Mouse (Mus musculus): Measurements from ENCODE around the gene Gm9958. TPM values are rescaled to one million over a fixed set of nuclear protein-coding genes. Genes with fewer than 3 reads are reported as not detected.
A peak's percentile ranks its signal among the peaks of the same experiment; 100 is the strongest.

Gene Gm9958
- polyA plus RNA-seq, 1 experiment from 2014 or later = 3.8 TPM

- Histone ChIP-seq H3K27ac (replicated peaks) (peak overlapping the region; percentile 100), H3K27me3 (replicated peaks) (no peaks in the 10 kb centered on the region), H3K9me3 (replicated peaks) (no peaks in the 10 kb centered on the region), H3K4me2 (peak overlapping the region; percentile 76), H3K4me1 (peaks cover 31% of the 10 kb centered on the region), H3K4me3 (replicated peaks) (peak overlapping the region; percentile 91), H3K36me3 (no peaks in the 10 kb centered on the region), H3K9ac (replicated peaks) (peak overlapping the region; percentile 94)
- WGBS = under 1% methylated on average over 57 of the region's 61 CpGs
- peak; percentile 45 for ATAC-seq (ENCODE audit: low FRiP score)
Observed at GRCm38 (mm10) chr5:90365141-90365951, 1.7 kb upstream of the Gm9958 start.

GRCm38 (mm10) chr5:90366121-90367066, 610 bp upstream of the Gm9958 start, which contains the start of gene Ankrd17:
TSS of gene Ankrd17 (minus strand) at chr5:90366577.
- Histone ChIP-seq H3K4me1 (peaks cover 31% of the 10 kb centered on the region), H3K9ac (replicated peaks) (peak within 1 kb of the TSS; percentile 94), H3K4me3 (replicated peaks) (peak within 1 kb of the TSS; percentile 91), H3K36me3 (no peaks in the 10 kb centered on the region), H3K27ac (replicated peaks) (peak within 1 kb of the TSS; percentile 100), H3K4me2 (peak within 1 kb of the TSS; percentile 76), H3K9me3 (replicated peaks) (no peaks in the 10 kb centered on the region; the same call in 1 of the 2 replicates), H3K27me3 (replicated peaks) (no peaks in the 10 kb centered on the region)
- ATAC-seq (ENCODE audit: low FRiP score) = peak; percentile 95
- WGBS = under 1% methylated on average over 71 of the region's 104 CpGs

- Histone ChIP-seq H3K4me1 (peaks cover 8% of the 10 kb centered on the region), H3K4me2 (no peak overlapping the region), H3K9me3 (replicated peaks) (no peaks in the 10 kb centered on the region; the same call in 1 of the 2 replicates), H3K9ac (replicated peaks) (no peak overlapping the region), H3K36me3 (no peaks in the 10 kb centered on the region), H3K27me3 (replicated peaks) (no peaks in the 10 kb centered on the region), H3K4me3 (replicated peaks) (no peak overlapping the region), H3K27ac (replicated peaks) (no peak overlapping the region)
- ATAC-seq (ENCODE audit: low FRiP score) = no peak
- 84% methylated on average over 5 of the region's 5 CpGs for WGBS
Observed at GRCm38 (mm10) chr5:90370401-90370800, 3.4 kb downstream of the Gm9958 start.

GRCm38 (mm10) chr5:90373708-90374107, 6.7 kb downstream of the Gm9958 start:
- Histone ChIP-seq H3K9me3 (replicated peaks) (no peaks in the 10 kb centered on the region; the same call in 1 of the 2 replicates), H3K27me3 (replicated peaks) (no peaks in the 10 kb centered on the region), H3K9ac (replicated peaks) (no peak overlapping the region), H3K36me3 (no peaks in the 10 kb centered on the region), H3K4me3 (replicated peaks) (no peak overlapping the region), H3K27ac (replicated peaks) (no peak overlapping the region), H3K4me2 (no peak overlapping the region), H3K4me1 (no peaks in the 10 kb centered on the region)
- ATAC-seq (ENCODE audit: low FRiP score) = no peak
- 91% methylated on average over 4 of the region's 4 CpGs for WGBS

- Histone ChIP-seq H3K9me3 (replicated peaks) (no peaks in the 10 kb centered on the region), H3K4me1 (no peaks in the 10 kb centered on the region), H3K4me3 (replicated peaks) (no peak overlapping the region), H3K36me3 (no peaks in the 10 kb centered on the region), H3K4me2 (no peak overlapping the region), H3K27ac (replicated peaks) (no peak overlapping the region), H3K27me3 (replicated peaks) (no peaks in the 10 kb centered on the region), H3K9ac (replicated peaks) (no peak overlapping the region)
- ATAC-seq (ENCODE audit: low FRiP score) = no peak
- 75% methylated on average over 4 of the region's 4 CpGs for WGBS
Observed at GRCm38 (mm10) chr5:90381458-90381857, 14.5 kb downstream of the Gm9958 start.

GRCm38 (mm10) chr5:90383080-90383479, 16.1 kb downstream of the Gm9958 start:
- no peak overlapping the region for H3K4me3 ChIP-seq (replicated peaks)
- no peaks in the 10 kb centered on the region for H3K4me1 ChIP-seq
- ATAC-seq (ENCODE audit: low FRiP score) = no peak
- no peaks in the 10 kb centered on the region for H3K27me3 ChIP-seq (replicated peaks)
- H3K9ac ChIP-seq (replicated peaks) = no peak overlapping the region
- H3K4me2 ChIP-seq = no peak overlapping the region
- no peaks in the 10 kb centered on the region for H3K36me3 ChIP-seq
- WGBS = 48% methylated on average over 1 of the region's 1 CpGs
- no peak overlapping the region for H3K27ac ChIP-seq (replicated peaks)
- H3K9me3 ChIP-seq (replicated peaks) = no peaks in the 10 kb centered on the region

- H3K36me3 ChIP-seq = no peaks in the 10 kb centered on the region
- no peak overlapping the region for H3K4me2 ChIP-seq
- no peak overlapping the region for H3K4me3 ChIP-seq (replicated peaks)
- no peak overlapping the region for H3K27ac ChIP-seq (replicated peaks)
- no peak overlapping the region for H3K9ac ChIP-seq (replicated peaks)
- H3K27me3 ChIP-seq (replicated peaks) = no peaks in the 10 kb centered on the region
- ATAC-seq (ENCODE audit: low FRiP score) = no peak
- H3K9me3 ChIP-seq (replicated peaks) = no peaks in the 10 kb centered on the region
- no peaks in the 10 kb centered on the region for H3K4me1 ChIP-seq
- 70% methylated on average over 5 of the region's 5 CpGs for WGBS
Observed at GRCm38 (mm10) chr5:90393764-90394163, 26.8 kb downstream of the Gm9958 start.

GRCm38 (mm10) chr5:90394322-90394721, 27.3 kb downstream of the Gm9958 start:
- Histone ChIP-seq H3K9me3 (replicated peaks) (no peaks in the 10 kb centered on the region), H3K36me3 (no peaks in the 10 kb centered on the region), H3K9ac (replicated peaks) (no peak overlapping the region), H3K27ac (replicated peaks) (no peak overlapping the region), H3K27me3 (replicated peaks) (no peaks in the 10 kb centered on the region), H3K4me1 (no peaks in the 10 kb centered on the region), H3K4me3 (replicated peaks) (no peak overlapping the region), H3K4me2 (no peak overlapping the region)
- 80% methylated on average over 4 of the region's 4 CpGs for WGBS
- no peak for ATAC-seq (ENCODE audit: low FRiP score)

- Histone ChIP-seq H3K27ac (replicated peaks) (no peak overlapping the region), H3K4me3 (replicated peaks) (no peak overlapping the region), H3K4me1 (no peaks in the 10 kb centered on the region), H3K4me2 (no peak overlapping the region), H3K9ac (replicated peaks) (no peak overlapping the region), H3K9me3 (replicated peaks) (no peaks in the 10 kb centered on the region), H3K27me3 (replicated peaks) (no peaks in the 10 kb centered on the region), H3K36me3 (no peaks in the 10 kb centered on the region)
- WGBS = 91% methylated on average over 4 of the region's 4 CpGs
- no peak for ATAC-seq (ENCODE audit: low FRiP score)
Observed at GRCm38 (mm10) chr5:90396817-90397216, 29.8 kb downstream of the Gm9958 start.

GRCm38 (mm10) chr5:90405210-90405609, 38.2 kb downstream of the Gm9958 start:
- no peak for ATAC-seq (ENCODE audit: low FRiP score)
- WGBS = 88% methylated on average over 4 of the region's 4 CpGs
- H3K4me3 ChIP-seq (replicated peaks) = no peak overlapping the region

GRCm38 (mm10) chr5:90414142-90414924, 47.3 kb downstream of the Gm9958 start:
- H3K4me2 ChIP-seq = no peak overlapping the region
- no peak for ATAC-seq (ENCODE audit: low FRiP score)
- WGBS = 82% methylated on average over 8 of the region's 8 CpGs

More at GRCm38 (mm10) chr5:90405210-90405609, 38.2 kb downstream of the Gm9958 start:
- no peaks in the 10 kb centered on the region for H3K4me1 ChIP-seq
- H3K27me3 ChIP-seq (replicated peaks) = no peaks in the 10 kb centered on the region
- no peaks in the 10 kb centered on the region for H3K9me3 ChIP-seq (replicated peaks)
- H3K36me3 ChIP-seq = no peaks in the 10 kb centered on the region
- no peak overlapping the region for H3K9ac ChIP-seq (replicated peaks)
- H3K4me2 ChIP-seq = no peak overlapping the region
- H3K27ac ChIP-seq (replicated peaks) = no peak overlapping the region

More at GRCm38 (mm10) chr5:90414142-90414924, 47.3 kb downstream of the Gm9958 start:
- Histone ChIP-seq H3K9ac (replicated peaks) (no peak overlapping the region), H3K4me3 (replicated peaks) (no peak overlapping the region), H3K27ac (replicated peaks) (no peak overlapping the region), H3K27me3 (replicated peaks) (no peaks in the 10 kb centered on the region), H3K36me3 (no peaks in the 10 kb centered on the region), H3K9me3 (replicated peaks) (no peaks in the 10 kb centered on the region), H3K4me1 (no peaks in the 10 kb centered on the region)
